Mouse (Mus musculus) kidney, postnatal 36 days (tissue): ENCODE results near the gene Trim45.

ENCODE experiments used
- DNase-seq, 2 experiments: peaks; one replicate each; pipeline ENCODE4 v3.0.0; 2021 to 2022; ENCODE audit warnings: mixed read lengths in 2 of 2

The Trim45 gene

DNA sequence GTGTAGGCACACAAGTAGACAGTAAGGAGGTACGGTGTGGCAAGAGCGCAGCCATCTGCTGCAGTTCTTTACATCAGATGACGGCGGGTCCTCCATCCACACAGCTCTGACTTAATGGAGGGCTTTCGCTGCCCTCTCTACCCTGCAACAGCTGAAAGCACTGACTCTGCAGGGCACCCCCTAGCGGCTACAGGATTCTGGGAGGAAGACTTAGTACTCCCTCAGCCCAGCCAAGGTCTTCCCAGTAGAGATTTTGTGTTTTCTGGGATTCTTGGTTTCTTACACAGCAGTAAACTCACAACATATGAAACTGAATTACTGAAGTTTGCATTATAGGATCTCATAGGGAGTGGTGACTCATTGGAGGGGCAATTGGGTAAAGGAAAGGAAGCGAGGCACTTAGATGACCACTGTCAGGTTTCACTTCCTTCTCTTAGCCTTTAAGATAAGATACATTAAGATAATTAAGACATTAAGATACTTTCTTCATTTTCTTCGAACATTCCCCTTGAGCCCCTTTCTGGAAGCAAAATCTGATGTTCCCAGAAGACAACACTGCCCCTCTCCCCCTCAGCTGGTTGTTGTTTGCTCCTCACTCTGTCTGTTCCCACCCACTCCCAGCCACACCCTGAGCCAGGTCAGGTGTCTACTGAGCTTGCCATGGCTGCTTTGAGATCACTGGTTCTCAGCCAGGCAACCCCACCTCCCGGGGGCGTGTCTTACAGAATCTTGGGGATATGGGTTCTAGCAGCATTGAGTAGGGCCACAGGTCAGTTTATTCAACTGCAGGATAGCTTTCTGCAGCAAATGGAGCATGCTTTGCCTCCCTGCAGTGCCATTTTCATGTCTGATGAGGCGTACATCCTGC is 10.3 kb downstream of the Trim45 start:
- DNase-seq = peak in 1 of 2 experiments; percentile 55

DNA sequence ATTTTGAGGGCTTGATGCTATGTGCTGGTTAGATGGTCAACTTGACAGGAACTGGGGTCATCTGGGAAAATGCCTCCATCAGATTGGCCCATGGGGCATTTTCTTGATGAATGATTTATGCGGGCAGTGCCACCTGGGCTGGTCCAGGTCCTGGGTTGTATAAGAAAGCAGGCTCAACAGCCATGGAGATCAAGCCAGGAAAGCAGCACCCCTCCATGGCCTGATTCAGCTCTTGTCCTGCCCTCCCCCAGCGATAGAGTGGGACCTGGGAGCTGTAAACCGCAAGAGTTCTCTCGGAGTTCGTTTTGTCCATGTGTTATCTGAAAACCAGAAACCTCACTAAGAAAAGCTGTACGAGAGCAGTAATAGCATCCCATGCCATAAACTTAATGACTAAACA is 13.5 kb downstream of the Trim45 start:
- no peak for DNase-seq

DNA sequence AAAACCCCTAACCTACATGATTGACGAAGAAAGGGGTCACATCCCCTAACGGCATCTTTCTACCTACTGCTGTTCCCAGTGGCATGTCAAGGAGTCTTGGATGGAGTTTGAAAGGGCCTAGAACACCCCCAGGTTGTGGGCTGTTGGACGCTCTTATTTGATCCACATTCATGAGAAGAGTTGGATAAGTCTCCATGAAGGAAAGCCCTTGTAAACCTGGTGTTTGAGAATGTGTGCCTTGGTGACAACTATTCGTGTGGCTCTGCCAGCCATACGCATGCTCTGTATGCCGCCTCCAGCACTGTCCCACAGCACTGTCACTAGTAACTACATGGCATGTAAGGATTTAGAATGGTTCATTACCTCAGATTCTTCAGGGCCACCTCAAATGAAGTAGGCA is 14.2 kb downstream of the Trim45 start:
- no peak for DNase-seq

DNA sequence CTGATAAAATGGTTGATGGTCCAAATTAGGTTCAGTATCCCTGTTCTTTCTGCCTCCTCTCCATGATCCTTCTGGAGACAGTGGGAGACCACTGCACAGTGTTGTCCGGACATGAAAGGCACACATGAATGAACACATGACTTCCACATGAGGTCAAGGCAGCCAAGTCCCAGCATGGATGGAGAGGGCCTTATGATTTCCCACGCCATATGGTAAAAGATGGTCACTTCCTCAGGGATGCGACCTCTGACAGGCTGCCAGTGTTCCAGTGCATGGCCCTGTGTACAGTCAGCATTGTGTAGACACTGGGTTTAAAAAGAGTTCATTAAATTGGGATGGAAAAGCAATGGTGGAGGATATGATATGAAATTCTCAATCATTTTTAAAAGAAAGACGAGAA is 16.2 kb downstream of the Trim45 start:
- no peak for DNase-seq

DNA sequence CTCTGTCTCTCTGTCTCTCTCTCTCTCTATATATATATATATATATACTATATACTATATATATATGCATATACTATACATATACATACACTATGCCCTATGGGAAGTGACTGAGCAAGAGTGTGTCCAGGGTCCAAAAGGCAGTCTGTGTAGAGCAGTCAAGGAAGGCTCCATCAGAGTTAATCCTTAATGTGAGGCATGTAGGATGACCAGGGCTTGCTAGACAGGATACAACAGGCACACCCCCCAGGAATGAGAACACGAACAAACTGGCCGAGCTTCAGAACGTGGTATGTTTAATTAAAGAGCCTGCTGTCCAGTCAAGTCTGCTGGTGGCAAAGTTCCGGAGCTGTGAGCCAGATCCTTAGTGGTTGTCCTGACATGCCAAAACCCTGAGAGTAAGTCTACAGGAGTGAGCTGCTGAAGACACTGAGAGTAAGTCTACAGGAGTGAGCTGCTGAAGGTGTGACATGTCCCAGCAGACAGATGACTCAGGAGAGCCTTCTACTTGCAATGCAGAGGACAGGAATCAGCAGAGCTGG is 18.6 kb downstream of the Trim45 start:
- peak in 1 of 2 experiments; percentile 11 for DNase-seq

DNA sequence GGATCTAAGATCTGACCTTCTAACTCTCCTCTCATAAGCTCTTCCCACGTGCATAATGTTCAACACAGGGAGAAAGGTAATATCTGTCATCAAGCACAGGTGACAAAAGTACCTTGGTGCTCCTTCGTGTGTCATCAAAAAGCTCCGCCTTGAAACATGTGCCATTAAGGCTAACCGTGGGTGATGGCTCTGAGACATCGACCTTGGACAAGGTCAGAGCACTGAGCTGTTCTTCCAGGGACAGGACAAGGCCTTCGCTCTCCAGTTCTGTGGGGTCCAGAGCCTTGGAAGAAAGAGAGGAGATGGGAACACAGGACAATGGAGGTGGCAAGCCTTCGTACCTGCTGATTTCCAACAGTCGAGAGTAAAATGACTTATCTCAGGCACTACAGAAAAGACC is 25.3 kb downstream of the Trim45 start:
- DNase-seq = no peak

DNA sequence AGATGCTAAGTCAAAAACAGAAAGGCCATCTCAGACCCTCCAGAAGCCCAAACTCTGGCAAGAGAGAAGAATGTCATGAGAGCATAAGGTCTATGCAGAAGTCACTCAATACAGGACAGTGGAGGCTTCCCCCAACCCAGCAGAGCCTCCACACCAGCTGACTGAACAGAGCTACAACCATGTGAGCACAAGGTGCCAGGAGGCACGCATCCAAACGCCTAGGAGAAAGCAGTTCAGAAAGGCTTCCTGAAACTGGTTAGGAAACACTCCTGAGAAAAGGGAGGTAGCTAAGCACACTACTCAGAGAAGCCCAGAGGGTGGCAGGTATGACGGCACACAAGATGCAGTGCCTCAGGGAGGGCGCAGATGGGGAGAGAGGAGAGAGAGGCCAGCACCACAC is 29.5 kb downstream of the Trim45 start:
- DNase-seq = no peak

DNA sequence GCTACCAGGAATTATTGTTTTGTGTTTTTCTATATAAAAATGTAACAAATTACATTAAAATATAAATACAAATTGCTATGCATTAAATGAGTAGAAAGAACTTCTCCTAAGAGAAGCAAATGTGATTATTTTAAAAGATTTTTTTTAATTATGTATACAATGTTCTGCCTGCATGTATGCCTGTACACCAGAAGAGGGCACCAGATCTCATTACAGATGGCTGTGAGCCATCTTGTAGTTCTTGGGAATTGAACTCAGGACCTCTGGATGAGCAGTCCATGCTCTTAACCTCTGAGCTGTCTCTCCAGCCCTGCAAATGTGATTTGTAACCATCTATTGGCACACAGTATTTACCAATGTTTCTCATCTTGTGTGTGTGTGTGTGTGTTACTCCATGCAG is 32.6 kb downstream of the Trim45 start:
- DNase-seq = no peak

DNA sequence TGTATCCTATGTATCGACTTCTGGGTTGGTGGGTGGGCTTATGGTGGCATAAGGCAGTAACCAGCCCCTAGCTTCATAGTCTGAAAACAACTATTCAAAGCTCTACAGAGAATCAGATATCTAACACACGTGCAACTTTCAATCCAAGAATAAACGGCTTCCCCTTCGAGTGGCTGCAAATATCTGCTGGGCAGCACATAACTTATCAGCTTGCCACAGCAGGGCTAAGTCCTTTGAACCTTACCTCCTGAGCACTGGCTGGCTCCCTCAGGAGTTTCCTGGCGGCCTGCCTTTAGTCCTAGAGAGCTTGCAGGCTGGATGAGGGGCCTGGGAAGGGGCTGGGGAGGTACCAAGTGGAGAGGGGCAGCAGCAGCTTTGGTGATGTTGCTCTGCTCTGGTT is 39.0 kb downstream of the Trim45 start:
- no peak for DNase-seq

DNA sequence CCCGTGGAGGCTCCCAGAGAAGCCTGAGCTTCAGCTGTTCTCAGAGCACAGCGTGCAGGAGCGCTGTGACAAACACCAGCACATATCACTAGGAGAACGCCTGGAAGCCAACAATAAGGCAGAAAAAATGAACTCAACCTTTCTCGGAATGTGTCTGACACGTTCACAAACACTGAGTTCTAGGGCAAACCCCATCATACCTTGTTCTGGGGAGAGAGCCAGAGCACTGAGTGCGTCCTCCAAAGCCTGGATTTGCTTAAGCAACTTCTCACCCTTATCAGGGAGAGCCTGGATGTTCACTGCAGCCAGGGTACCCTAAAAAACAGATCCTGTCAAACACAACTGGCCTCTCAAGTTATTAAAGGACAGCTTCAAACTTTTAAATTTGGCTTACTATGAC is 39.5 kb downstream of the Trim45 start:
- no peak for DNase-seq

DNA sequence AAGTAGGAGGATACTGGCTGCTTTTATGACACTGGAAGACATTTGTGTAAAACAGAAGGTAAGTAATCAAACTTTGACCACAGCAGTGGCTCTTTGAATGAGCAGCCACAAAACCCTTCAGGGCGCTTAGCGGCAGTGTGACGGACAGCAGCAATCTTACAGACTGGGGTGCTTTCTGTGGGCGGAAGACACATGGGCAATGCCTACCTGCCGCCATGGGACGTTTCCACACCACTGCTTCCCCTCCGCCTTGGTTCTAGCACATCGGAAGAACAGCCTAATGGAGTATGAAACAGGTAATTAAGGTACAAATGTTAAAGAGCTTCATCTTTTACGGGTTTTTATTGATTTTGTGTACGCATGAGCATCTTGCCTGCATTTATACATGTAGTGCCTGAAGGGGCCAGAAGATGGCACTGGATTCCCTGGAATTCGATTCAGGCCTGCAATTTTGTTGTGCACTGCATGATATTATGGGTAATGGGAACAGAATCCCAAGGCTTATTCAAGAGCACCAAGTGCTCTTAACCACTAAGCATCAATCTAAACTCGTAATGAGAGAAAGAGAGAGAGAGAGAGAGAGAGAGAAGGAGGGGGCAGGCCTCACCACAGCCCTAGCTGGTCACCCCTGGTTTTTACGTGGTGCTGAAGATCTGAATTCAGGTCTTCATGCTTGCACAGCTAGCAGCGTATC is 42.0 kb downstream of the Trim45 start:
- peak; percentile 30 to 64 for DNase-seq

DNA sequence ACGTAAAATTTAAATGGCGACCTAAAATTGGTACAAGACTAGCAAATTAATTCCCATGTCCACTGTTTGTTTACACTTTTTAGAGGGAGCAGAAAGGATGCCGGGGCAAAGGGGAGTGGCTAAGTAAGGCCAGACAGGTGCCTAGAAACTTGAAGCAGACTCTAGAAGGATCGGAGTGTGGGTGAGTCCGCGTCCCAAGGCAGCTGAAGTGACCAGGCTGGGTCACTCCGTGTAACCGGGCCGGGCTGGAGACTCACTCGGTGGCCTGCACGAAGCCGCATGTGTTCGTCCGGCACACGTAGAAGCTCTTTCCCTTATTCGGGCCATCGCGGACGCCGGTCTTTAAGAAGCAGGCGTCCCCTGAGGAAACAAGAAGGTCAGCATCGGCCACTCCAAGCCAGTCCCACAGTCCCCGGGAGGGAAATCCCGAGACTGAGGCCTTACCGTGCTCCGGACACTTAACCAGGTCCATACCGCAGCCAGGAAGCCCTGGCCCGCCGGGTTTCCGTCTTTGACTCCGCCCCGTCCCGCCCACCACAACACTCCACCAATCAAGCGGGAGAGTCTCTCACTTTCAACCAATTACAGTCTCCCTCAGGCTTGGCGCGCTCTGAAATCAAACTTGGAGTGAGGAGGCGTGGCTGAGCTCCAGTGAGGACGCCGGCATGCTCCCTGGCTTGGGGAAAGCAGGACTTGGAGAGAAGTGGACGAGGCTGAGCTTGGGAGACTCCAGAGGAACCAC is 47.3 kb downstream of the Trim45 start, which contains the start of gene Ttf2:
Gene Ttf2 (minus strand): TSS at position 488 of the 742 bp plus-strand sequence.
- peak; percentile 93 to 97 for DNase-seq

DNA sequence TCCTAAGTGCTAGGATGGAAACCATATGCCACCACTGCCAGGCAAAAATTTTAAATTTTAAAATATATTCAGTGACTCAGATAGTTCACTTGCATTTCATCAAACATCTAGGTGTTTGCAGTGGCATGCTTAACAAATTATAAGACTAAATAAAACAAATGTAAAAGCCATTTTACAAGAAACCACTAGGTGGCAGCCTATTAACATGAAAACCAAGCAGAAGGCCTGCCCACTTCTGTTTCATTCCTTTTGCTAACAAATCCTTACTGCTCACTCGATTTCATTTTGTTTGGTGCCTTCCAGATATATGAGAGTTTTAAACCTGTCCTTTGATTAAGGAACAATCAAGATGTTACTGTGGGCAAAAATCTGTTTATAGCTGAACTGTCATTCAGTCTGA is 51.9 kb downstream of the Trim45 start:
- peak in 1 of 2 experiments; percentile 52 for DNase-seq

DNA sequence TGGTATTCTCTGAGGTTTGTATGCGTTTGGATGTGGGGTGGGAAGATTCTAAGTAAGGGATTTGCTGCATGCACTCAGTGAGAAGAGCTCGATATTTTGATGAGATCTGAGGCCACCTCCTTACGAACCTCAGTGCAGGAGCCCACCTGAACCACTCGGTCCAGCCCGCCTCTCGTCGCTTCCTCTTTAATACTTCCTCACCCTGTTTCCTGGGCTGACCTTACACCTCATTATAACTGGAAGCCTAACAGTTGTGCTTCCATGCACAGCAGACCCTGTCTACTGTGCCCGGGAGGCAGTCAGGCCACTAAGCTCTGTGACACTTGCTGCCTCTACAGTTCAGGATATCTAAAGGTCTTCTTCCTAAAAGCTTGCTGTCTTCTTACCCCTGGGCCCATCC is 57.3 kb downstream of the Trim45 start:
- no peak for DNase-seq
